Mouse (Mus musculus) CD4-positive helper T cell, adult 2 months (primary cell): ENCODE data around the gene Nfkb1.

Source experiments
- DNase-seq: peaks from one replicate; pipeline ENCODE4 v3.0.0-alpha.2; 2012; ENCODE audit warnings: low read depth, missing footprints, low spot score

Nfkb1 gene

DNA sequence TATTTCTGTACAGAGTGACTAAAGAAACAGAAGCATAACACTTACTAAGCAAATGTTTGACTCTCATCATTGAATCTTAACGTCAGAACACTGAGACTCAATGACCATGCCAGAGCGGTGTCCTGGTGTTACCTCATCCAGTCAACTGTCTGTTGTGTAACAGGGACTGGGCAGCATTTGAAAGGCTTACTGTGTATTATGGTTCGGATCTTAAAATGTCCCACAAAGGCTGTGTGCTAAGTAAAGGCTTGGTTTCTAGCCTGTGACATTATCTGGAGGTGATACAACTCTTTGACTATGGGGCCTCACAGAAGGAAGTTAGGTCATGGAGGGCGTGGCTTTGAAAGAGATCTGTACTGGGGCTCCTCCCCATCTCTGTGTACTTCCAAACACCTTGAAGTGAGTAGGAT, 104.9 kb downstream of the Nfkb1 start:
- DNase-seq = no peak

DNA sequence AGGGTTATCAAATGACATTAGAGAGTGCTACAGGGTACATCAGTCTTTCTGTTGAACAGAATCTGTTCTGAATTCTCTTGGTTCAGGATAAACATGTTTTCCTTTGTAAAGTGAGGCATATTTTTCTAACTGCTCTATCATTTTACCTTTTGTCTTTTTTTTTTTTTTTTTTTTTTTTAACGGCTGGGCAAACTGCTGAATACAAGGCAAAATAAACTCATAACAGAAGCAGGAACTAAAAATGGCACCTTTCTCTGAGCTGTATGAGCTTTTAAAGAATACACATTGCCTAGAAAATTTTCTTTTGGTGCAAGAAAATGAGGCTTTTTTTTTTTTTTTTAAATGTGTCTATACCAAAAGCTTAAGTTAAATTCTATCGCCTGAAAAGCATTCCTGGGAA, 105.3 kb downstream of the Nfkb1 start:
- DNase-seq = no peak

DNA sequence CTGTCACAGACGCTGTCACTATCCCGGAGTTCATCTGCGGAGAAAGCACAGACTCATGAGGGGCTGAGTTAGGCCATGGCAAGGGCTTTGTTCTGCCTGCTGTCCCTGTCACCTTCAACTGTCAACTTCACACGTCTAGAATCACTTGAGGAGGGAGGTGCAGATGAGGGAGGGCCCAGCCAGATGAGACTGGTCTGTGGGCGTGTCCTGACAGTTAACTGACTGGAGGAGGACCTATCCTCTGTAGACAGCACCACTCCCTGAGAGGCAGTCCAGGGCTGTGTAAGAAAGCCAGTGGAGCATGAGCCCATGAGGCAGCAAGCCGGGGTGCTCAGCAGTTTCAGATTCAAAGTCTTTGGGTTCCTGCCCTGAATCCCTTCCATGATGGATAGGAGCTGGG, 105.9 kb downstream of the Nfkb1 start:
- DNase-seq = no peak

DNA sequence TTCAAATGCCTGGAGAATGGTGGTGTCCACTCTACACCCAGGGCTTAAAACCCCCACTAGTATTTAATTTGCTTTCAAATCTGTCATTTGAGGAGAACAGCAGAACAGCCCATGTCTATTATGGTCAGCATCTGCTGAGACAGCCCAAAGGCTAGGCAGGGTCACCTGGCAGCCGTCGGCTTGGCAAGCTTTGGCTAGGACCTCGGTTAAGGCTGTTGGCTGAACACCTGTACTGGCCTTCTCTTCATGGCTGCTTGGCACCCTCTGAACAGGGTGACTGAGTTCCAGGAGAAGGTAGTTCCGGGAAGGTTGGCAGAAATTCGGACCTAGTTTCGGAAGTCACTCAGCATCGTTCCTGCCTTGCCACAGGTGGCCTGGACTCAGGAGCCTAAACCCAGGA, 109.1 kb downstream of the Nfkb1 start:
- DNase-seq = no peak

DNA sequence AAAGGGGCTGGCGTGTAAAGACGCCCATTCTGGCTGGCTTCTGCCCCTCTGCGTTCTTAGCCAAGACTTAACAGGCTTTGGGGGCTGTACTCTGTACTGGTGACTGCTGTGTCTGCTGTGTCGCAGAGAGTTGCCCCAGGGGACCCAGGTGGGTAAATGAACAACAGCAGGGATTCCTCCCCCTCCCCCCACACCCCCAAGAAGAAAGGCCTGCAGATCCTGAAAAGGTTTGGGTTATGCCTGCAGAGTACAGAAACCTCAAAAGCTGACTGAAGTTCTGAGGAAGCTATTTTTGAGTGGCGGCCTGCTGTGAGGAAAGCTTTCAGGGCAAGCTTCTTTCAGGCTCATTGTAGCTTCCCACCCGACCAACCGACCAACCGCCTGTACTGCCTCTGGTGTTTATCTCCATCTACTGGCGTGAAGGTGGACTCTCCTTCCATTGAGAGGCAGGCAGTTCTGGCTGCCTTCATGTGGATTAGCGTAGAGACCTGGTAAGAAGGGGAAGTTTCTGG, 109.7 kb downstream of the Nfkb1 start:
- DNase-seq = peak; percentile 28

DNA sequence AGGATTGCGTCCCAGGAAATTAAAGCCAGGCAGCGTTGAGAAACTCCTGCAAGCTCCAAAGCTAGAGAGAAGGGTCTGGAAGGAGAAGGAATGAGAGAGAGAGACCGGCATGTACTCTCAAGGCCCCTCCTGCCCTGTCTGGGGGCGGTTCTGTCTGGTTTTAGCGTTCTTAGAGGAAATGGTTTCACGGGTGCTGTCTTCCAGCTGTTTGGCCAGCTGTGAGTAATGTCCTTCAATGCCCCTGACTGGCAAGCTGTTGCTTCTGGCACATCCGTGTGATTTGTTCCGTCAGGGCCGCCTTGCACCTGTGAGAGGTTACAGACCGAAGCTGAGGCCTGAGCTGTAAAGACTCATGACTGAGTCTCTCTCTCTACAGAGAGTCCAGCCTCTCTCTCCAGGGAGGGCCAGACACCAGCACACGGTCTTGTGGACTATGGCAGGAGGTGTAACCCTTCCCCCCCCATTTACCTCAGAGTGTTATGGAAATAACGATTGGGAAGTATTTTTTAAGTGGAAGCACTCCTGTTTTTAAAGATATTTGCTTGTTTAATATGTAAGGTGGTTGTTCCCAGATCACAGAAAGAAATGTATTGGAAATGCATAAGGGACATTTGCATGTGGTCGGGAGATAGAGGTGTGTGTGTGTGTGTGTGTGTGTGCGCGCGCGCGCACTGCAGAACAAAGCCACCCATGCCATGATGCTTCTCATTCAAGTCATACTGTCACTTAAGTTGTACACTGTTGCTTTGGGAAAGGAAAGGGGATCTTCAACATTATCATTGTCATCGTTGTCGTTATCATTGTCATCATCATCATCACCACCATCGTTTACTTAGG, 110.7 kb downstream of the Nfkb1 start:
- no peak for DNase-seq

DNA sequence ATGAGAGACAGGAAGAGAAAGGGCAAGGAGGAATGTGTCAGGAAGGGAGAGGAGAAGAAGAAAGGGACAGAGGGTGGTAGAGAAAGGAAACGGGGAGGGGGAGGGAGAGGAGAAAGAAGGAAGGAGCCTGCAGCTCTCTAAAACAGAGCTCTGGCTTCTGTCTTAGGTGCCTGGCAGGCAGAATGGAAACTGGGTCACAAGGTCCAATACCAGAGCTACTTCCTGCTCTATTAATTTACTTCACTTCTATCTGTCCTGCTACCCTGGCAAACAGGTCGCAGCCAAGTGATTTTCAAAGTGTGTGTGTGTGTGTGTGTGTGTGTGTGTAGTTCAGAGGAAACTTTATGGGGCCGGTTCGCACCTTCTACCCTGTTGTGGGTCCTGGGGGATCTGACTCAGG, 112.2 kb downstream of the Nfkb1 start:
- DNase-seq = peak; percentile 28

DNA sequence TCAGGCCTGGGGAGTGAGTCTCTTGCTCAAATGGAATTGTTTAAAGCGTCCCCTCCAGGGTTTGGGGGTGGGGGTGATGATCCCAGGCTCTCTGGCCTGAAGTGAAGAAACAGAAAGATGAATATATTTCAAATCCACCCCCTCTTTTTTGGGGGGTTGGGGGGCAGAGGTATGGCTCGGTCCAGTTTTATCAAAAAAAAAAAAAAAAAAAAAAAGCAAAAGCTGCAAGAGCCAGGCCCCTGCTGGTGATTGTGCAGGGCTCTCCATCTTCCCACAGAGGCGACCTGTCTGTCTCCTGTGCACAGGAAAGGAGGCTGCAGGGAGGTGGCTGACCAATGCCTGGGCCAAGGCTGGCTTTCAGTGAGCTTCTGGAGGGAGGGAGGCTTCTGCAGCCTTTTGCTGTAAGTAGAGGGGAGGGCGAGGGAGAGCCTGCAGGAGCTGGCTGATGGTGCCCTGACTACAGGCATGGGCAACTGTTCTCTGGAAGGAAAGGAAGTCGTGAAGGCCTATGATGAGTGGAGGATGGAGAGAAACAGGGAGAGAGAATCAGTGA, 112.7 kb downstream of the Nfkb1 start:
- DNase-seq = no peak

DNA sequence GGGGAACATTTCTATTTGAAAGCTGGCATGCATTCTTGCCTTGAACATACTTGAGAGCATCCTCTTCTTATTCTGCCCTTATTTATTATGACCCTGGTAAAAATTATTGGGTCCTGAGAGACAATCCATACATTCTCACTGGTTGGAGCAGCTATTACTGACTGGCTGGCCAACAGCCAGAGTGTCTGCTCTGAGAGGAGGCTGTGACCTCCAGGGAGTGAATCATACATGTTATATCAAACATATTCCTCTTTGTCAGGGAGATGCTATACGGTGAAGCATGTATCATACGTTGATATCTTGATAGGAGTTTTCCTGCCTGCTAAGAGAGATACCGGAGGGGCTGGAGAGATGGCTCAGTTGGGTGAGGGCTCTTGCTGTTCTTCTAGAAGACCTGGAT, 116.2 kb downstream of the Nfkb1 start:
- no peak for DNase-seq

DNA sequence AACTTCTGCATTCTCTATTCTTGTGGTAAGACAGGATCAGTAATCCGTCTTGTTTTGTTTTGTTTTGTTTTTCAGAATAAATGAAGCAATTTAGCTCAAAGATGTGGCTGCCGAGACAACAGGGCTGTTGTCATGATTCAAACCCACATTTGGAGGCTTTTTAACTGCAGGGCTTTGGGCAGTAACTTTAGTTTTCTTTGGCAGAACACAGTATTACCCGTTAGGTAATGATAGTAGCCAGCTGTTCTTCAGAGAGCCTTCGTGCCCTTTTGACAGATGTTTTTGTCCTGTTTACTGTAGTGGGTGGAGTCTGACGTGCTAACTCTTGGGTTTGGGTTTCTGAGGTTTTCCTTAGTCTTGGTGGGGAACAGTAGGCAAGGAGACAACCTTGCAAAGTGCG, 118.3 kb downstream of the Nfkb1 start:
- no peak for DNase-seq

DNA sequence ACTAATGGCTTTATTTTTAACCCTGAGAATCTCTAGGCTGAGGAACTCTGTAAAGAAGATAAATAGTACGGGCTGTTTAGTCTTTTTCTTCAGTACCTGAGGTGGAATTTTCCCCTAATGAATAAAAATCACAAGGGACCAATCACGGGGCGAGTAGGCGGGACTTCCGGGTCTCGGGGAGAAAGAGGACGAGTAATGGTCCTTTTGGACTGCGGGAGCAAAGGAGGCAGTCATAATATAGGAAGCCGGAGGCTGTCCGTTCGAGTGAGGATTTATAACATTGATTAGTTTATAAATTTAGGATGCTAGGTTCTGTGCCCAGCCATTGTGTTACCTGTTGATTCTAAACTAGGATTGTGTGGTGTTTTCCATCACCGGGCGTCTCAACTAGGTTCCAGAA, 119.8 kb downstream of the Nfkb1 start:
- no peak for DNase-seq

DNA sequence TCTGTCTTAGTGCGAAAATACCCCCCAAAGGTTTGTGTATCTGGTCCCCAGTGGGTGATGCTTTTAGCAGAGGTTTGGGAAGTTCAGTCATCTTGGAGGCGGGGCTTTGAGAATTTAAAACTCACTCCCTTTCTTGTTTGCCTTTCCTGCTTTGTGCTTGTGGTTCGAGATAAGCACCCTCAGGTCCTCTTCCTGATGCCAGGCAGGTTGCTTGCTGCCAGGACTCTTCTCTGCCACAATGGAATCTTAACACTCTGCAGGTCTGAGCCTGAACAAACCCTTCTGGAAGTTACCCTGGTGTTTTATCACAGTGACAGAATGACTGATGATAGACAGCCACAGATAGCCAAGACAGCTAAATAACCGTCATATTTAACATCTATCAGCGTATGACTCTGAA, 122.7 kb downstream of the Nfkb1 start:
- DNase-seq = no peak

DNA sequence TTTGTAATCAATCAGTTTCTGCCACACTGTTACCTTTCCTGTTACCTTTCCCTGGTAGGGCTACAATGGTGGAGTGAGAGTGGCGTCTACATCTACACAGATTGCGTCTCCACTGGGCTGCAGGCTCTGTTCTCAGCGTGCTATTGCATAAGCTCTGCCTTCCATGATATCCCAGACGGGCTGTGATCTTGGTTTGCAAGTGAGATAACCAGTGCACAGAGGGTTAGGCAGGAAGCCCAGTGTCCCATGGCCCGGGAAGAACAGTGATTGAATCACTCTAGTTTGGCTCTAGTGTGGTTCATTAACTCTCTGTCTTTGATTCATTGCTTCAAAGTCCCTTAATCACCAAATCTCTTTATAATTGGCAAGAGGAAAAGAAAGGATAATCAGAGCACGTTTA, 123.5 kb downstream of the Nfkb1 start:
- DNase-seq = no peak

DNA sequence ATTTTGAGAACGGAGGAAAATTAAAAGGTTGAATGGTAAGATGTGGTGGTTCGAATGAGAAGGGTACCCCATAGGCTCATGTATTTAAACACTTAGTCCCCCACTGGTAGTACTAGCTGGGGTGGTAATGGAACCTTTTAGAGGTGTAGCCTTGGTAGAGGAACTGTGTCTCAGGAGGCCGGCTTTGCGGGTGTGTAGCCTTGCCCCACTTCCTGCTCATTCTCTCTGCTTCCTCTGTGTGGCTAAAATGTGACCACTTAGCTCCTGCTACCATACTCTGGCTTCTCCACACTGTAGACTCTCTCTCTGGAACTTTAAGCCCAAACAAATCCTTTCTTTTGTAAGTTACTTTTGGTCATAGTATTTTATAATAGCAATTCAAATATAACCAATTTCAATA, 126.0 kb downstream of the Nfkb1 start:
- DNase-seq = no peak

DNA sequence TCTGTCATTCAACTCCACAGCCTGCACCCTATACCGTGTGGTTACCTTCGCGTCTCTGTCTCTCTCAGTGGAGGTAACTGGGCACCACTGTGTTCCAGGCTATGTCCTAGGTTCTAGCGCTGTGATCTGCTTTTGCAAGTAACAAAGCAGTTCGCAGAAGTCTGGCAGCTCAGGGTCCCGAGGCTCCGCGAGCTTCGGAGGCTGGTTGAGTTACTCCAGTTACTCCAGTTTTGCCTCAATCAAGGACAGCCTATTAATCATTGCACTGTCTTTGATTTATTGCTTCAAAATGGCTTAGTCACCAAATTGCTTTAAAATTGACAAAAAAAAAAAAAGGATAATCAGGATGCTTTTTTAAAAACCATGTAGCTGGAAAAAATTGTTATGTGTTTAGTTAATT, 126.6 kb downstream of the Nfkb1 start:
- DNase-seq = no peak

DNA sequence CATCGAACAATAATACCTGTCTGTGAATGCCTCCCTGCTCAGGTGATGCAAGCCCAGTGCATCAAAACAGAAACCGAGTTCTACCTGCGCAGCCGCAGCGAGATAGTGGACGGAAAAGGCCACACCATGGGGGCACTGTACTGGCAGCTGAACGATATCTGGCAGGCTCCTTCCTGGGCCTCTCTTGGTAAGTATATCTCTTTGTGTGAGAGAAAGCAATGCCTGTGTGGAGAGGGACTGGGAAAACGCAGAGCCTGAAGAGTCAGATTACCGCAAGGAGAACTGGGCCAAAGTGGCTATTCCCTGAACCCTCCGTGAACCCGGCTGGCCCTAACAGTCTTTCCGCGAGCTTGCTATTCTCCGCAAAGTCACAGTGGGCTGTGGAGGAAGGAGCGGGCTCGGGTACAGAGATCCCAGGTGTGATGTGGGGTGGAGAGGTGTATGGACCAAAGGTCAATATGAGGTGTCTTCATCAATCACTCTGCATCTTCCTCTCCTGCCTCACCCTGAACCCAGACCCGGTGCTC, 128.1 kb downstream of the Nfkb1 start:
- DNase-seq = no peak

DNA sequence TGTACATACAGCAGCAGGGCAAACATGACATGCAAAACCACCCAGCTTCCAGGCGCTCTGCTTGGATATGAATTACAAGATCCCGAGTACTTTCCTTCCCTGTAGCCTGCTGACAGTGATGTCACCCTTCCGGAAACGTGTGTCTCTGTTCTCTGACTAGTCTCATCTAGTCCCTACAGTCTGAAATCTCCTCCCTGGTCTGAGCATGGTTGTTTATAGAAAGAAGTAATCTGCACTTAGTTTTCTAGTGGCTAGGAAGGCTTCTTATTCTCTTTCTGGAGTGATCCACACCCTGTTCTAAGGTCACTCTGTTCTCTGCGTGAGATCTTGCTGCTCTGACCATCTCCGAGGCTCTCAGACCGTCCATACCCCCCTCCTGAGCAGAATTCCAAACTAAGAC, 129.3 kb downstream of the Nfkb1 start:
- no peak for DNase-seq

DNA sequence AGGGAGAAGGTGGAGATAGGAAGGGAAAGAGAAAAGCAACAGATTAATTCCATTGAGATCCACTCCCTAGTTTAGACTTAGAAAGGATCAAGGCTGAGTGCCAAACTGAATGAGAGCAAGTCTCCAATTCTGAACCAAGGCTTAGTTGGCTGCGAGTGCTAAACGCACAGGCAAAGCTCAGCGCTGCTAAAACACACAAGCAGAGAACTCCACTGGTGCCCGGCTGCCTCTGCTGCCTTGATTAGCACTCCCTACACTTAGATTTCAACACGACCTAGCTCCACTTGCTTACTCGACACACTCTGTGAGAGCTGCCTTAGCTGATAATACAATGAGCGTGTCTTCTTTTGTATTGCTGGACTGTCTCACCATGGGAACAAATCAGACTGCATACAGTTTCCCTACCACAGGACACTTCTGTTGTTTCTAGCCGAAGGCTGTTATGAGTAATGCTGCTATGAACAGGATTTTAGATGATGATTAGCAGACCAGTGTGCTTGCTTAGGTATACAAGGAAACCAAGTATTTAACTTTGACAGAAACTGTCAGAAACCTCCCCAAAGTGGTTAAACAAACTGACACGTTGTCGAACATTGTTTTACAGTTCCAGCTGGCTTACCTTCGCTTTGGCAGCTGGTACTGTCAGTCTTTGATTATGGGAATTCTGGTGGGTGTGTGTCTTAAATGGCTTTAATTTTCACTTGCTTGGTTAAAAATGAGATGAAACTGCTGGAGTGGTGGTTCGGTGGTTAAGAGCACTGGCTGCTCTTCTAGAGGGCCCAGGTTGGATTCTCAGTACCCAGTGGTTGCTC, 134.3 kb downstream of the Nfkb1 start:
- no peak for DNase-seq

DNA sequence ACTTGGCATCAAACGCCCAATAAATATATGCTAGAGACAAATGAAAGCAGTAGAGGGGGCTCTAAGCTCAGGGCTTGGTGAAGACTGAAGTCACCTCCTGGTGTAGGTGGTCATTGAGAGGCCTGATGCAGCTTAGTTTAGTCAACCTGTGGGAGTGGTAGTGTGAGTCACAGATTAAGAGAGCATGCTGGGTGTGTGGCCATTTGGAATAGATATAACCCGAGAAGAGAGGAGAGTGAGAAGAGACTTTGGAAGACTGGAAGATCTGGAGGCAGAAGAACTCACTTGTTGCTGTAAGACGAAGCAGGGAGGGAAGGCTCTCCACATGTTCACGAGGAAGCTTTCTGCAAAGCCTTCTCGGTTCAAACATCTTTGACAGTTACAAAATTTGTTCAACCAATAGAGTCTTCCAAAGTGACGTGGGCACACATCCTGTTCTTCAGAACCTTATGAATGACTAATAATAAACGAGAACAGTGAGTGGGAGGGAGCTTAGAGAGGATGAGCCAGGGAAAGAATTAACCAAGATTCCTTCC, 135.2 kb downstream of the Nfkb1 start:
- DNase-seq = peak; percentile 25

DNA sequence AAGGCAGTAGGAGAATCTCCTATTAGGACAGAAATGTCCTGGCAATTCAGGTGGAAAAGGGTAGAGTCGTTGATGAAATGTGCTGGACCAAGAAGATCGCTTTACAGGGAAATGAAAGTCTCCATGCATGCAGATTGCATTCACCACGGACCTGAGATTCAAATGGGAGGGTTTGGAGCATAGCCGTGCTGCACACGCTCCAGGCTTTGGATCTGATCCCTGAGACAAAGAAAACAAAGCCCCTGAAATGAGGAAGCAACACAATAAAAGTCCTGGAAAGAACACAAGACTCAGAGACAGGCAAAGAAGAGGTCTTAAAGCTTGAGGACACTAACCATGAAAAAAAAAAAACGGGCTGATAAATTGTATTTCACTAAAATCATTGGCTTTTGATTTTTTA, 136.2 kb downstream of the Nfkb1 start:
- no peak for DNase-seq

DNA sequence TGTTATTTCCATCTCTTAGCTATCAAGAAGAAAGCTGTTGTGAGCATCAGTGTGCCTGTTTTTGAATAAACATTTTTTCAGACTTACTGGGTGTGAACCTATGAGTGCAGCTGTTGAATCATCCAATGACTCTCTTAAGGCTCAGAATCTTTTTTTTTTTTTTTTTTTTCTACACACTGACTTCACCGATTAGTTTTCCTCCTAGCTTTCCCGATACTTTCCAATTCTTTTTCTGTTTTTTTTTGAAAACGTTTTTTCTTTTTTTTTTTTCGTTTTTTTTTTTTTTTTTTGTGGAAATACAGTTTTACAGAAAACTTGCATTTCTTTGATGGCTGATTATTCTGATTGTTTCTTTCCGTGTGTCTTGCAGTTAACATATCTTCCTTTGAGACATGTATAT, 138.5 kb downstream of the Nfkb1 start:
- DNase-seq = no peak

DNA sequence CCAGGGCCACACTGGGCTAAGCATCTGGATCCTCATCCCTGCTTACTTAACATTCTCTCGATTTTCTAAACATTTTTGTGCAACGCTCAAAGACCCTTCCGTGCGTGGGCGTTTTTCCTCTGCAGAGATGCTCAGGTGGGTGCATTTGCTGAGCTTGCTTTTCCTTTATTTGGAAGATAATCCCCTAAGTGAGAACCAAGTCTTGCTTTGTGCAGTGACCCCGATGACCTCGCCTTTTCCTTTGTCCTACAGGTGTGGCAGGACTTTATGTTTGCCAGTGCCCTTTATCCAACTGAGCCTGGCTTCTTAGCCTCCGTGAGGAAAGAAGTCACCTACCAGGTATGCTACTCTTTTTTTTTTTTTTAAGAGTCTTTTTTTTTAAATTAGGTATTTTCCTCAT, 144.0 kb downstream of the Nfkb1 start:
- no peak for DNase-seq
